Mouse (Mus musculus) olfactory bulb, adult 2 months (tissue): Measurements from ENCODE around the gene Dot1l.

ENCODE experiments used
- CTCF ChIP-seq: fragments of 200-500 bp; IDR thresholded peaks from 2 replicates; pipeline ENCODE4 v1.5.1; 2012; ENCODE audit warnings: low read depth, mild to moderate bottlenecking, low read length, moderate library complexity; ENCODE audit not compliant: insufficient read depth
- POLR2A ChIP-seq: fragments of 200-500 bp; IDR thresholded peaks from 2 replicates; pipeline ENCODE4 v1.6.1; 2012; ENCODE audit warnings: mild to moderate bottlenecking, low read depth, low read length, moderate library complexity; ENCODE audit not compliant: insufficient read depth

GRCm38 (mm10) chr10:80817164-80817563 is 62.2 kb downstream of the Dot1l start:
- TF ChIP-seq CTCF (no peak), POLR2A (no peak)
